Mouse (Mus musculus): Measurements from ENCODE around the gene Igsf9. TPM values are rescaled to one million over a fixed set of nuclear protein-coding genes. Genes with fewer than 3 reads are reported as not detected.

Igsf9 gene
- total RNA-seq, 2 experiments from 2014 or later, result 6.0 to 10.6 TPM

DNA sequence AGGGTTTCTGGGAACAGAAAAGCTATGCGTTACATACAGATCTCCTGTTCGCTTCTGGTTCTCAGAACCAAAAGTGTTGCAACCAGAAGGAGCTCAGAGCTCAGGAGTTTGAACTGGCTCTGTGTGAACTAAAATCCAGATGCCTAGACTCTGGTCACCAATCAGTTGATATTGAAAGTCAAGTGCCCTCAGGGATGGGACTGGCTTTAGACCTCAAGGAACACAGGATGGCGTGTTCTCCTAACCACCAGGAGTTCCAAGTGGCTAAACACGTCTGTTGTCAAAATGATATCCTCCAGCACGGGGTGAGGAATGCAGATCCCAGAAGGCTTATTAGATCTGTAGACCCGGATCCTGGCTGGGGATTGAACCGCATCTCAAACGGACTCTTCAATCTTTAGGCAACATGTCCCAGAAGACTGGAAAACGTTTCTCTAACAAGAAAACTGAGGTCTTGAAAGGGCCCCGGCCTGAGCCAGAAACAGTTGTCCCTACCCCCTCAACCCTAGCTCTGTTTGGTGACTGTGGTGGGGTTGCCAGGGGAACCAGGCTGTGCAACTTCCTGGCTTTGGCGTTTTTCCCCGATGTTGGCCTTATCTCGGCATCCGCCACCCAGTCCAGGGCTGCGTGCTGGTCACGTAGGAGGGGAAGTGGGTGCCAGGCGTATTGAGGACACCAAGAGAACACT is 32.1 kb downstream of the Igsf9 start:
- DNase-seq (ENCODE audit: low spot score in 2 of 2), result no peak

DNA sequence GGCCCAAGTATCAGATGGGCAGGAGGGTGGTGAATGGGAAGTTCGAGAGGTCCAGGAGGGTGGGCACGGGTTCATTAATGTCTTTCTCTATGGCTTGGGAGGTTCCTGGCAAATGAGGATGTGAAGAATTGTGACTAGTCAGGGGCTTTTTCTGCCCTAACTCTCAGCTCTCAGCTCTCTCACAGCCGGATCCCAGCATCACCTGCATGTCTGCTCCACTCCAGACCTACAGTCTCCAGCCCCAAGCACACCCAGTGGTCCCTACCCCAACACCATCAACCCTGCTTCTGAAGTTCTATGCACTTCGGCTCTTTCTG is 32.6 kb downstream of the Igsf9 start:
- DNase-seq (ENCODE audit: low spot score in 2 of 2), result no peak

DNA sequence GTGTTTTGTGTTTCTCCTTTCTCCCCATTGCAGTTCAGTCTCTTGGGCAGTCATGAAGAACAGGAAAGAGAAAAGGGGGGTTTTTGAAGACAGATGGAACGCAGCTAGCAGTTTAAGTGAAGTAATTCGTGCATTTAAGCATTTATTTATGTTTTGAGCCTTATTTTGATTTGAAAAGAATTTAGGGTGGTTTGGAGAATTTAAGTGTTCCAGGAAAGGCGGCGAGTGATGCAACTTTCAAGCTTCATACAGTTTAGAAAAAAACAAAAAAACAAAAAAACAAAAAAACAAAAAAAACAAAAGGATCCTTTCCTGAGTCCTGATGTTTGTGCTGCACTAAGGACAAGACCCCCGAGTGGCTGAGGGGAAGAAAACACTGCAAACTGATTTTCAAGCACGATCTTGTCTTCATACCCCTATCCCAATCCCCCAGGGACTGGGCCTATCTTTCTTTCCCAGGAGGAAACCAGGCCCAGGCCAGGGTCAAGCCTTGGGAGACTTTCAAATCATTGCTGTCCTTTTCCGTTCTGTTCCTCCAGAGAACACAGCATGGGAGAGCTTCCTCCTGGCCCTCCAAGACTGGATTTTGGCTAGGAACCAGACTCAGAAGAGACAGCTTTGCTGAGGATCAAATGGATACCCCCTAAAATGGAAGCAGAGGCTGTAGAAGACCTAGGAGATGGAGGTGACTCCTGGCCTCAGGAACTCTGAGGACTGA is 33.1 kb downstream of the Igsf9 start:
- DNase-seq (ENCODE audit: low spot score in 2 of 2), result no peak

GRCm38 (mm10) chr1:172515396-172515795 is 33.8 kb downstream of the Igsf9 start:
- no peak for DNase-seq (ENCODE audit: low spot score in 2 of 2)

- DNase-seq (ENCODE audit: low spot score in 2 of 2), result no peak
Observed at GRCm38 (mm10) chr1:172518013-172518412, 36.4 kb downstream of the Igsf9 start.

DNA sequence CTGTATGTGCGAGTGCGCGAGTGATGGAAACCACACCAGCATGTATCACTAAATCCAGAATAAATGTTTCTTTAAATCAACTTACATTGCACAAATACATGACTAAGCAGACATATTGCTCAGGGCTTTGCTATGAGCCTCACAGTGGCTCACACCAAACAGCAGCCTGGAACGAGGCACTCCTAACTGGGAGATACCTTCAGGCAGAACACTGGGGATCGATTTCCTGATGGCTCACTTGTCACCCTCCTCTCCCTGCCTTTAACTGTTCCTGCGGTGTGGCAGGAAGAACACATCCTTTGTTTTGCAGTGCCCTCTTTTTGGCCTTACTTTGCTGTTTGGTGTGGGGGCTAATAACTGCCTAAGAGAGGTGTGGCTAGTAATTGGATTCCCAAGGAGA is 38.1 kb downstream of the Igsf9 start:
- DNase-seq (ENCODE audit: low spot score in 2 of 2), result no peak

DNA sequence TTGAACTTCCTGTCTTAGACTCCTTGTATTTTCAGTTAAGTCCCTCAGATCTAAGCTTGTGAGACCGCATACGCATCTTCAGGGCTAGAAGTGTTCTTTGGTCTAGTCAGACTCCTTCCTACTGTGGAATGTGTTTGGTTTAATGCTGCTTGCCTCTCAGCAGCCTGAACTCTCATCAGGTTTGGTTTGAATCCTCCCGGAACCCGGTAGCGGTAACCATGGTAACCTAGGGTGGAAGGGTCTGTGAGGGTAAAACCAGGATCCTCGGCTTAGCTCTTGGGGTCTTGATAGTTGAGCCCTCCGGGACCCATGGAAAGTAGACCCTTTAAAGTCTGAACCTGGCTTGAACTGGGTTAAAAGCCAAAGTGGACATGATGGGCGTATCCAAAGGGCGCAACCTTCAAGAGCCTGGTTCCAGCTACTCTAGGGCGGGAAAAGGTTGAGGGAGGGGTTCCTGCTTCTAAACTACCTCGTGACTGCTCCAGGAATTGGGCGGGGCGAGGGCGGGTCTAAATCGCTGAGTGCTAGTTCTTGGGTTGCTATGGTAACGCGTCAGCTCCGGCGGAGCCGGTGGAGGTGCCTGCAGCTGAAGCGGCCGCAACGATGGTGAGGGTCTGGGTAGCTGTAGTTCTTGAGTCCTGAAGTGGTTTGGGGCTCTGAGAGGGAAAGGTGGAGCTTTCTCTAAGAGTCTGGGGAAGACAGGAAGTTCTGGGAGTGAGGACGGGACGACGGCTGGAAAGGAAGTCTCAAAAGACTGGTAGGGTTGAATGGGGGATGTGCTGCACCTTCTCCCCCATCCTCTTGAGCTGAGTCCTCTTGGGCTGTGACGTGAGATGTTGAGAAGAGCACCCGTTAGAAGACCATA is 39.2 kb downstream of the Igsf9 start, which contains the start of gene Cfap45:
TSS of gene Cfap45 (plus strand) at position 226 of the 865 bp plus-strand sequence.
- peak; percentile 38 to 59 for DNase-seq (ENCODE audit: low spot score in 2 of 2)

GRCm38 (mm10) chr1:172522524-172522923 is 40.9 kb downstream of the Igsf9 start:
- DNase-seq (ENCODE audit: low spot score in 2 of 2), result no peak

DNA sequence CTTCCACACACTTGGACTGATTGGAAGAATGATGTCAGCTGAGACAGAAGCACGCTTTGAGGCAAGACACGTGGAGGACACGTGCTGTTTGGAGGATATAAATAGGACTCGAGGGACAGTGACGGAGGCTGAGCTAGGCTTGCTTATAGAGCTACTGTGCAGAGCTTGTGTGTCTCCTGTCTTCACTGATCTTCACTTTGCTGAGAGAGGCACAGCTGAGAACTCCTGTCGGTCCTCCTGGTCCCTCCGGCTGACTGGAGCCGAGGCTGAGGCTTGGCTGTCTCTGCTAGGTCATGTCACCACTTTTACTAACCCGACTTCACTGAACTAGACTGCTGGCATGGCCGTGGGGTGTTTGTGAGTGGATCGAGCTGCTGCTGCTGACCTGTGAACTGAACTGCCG is 42.1 kb downstream of the Igsf9 start:
- DNase-seq (ENCODE audit: low spot score in 2 of 2), result no peak

DNA sequence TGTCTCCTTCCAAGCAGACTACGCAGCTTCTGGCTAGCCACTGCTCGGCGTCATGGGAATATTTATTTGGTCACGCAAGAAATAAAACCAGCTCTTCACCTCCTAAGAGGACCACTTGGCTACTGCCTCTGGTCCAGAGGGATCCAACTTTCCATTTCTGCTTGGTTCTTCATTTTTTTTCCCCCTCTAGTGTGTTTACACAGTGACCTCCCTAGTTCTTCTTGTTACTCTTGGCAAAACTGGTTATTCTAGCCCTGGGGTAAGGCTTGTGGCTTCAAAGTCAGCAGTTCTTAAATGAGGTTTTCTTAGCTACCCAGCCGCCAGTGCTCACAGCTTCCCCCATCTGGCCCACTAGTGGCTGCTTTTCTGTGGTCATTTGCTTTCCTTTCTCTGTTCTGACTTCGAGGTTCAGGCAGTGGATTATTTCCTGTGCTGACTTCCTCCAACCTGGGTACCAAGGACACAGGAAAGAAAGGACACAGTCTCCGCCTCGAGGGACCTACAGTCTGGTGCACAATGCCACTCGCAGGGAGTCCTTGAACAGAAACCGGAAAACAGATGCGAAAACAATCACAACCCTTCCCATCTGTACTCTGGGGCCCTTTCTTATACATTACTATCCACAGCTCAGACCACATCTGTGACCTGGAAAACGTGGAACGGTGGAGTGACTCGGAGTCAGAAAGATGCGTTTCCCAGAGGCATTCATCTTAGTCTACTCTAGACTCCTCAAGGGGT is 43.6 kb downstream of the Igsf9 start:
- DNase-seq (ENCODE audit: low spot score in 2 of 2), result no peak

- no peak for DNase-seq (ENCODE audit: low spot score in 2 of 2)
Observed at GRCm38 (mm10) chr1:172525971-172526370, 44.4 kb downstream of the Igsf9 start.

DNA sequence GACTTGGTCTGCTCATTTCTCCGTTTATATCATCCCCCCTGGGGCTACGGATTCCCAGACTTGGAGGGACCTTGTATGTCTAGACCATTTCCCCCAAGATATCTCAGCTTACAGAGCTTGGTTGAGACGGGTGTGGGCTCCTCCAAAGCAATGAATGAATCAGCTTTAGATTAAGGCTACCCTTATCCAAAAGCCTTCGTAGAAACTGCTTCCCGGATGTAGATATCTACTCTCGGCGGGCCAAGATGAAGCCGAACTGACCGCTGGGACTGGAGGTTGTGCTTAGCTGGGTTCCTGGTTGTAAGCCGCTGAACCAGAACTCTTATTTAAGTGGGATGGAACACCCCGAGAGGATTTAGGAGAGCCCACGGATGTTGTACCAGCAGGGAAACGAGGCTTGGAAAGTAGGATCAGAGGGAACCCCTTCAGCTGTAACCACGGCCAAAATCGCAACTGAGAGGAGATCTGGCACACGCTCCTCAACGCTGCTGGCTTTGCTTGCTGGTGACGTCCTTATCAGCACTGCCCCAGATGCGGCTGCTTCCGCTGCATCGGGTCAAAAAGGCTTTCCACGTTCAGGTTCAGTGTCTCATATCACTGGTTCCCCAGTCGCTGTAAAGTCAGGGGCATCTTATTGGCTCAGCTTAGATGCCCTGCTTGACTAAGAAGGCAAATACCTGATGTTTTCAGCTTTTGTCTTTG is 44.9 kb downstream of the Igsf9 start:
- no peak for DNase-seq (ENCODE audit: low spot score in 2 of 2)

DNA sequence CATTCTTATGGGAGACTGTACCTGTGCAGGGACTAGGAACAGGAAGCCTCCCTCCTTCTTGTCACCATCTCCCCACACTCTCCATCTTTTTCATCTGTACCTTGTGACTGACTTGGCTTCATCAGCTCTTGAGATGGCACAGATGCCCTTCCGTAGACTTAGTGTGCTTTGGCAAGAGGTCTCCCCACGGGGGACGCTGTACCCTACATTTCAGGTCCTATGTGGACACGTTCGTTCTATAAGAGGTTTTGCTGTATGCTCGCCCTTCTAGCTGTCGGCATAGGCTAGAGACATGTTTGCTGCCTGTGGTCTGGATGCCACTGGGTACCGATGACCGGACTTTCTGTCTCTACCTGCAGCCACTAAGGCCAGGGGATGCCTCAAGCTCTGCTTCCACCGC is 45.8 kb downstream of the Igsf9 start:
- DNase-seq (ENCODE audit: low spot score in 2 of 2), result no peak

- DNase-seq (ENCODE audit: low spot score in 2 of 2), result peak; percentile 74 to 87
Observed at GRCm38 (mm10) chr1:172528701-172529100, 47.1 kb downstream of the Igsf9 start.

GRCm38 (mm10) chr1:172530544-172531220 is 49.1 kb downstream of the Igsf9 start:
- no peak for DNase-seq (ENCODE audit: low spot score in 2 of 2)

GRCm38 (mm10) chr1:172532551-172532950 is 51.0 kb downstream of the Igsf9 start:
- no peak for DNase-seq (ENCODE audit: low spot score in 2 of 2)

DNA sequence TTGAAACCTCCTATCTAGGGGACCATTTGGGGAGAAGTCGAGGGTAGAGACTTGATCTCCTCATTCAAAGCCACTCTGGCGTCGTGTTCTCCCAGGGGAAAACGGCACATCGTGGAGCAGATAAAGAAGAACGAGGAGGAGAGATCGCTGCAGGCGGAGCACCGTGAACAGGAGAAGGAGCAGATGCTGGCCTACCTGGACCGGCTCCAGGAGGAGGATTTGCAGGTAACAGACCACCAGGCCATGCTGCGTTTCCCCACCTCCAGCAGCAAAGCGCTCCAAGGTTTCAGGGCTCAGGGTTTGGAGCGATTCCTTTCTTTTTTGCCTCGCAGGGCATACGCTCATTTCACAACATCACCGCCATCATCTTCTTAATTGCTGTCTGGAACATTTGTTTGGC is 53.5 kb downstream of the Igsf9 start:
- no peak for DNase-seq (ENCODE audit: low spot score in 2 of 2)

GRCm38 (mm10) chr1:172539827-172540226 is 58.2 kb downstream of the Igsf9 start:
- DNase-seq (ENCODE audit: low spot score in 2 of 2), result no peak

DNA sequence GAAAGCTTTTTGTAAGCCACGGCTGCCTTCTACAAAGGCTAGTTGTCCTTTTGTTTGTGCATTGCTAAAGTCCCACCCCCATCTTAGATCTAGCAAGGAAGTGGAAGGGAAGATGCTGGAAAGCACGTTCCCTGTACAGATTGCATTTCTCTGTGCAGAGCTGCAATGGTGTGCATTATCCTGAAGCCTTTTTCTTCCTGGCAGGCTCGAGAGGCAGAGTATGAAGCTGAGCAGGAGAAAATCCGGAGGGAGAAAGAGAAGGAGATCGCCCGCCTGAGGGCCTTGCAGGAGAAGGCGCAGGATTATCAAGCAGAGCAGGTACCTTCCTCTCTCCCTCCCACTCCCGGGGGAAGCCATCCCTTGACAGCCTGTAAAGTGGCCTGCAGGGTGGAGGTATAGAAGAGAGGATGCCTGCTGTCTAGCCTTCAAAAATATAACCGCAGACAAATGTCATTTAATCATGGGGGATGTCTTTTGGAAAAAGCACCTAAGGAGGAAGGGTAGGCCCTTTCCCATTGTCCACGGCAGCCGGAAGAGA is 58.8 kb downstream of the Igsf9 start:
- DNase-seq (ENCODE audit: low spot score in 2 of 2), result no peak

GRCm38 (mm10) chr1:172546062-172546461 is 64.5 kb downstream of the Igsf9 start:
- DNase-seq (ENCODE audit: low spot score in 2 of 2), result no peak

Measured in adrenal gland, postnatal 4 days (tissue).